Mouse (Mus musculus): ENCODE measurements around the gene Parp8.

Gene Parp8

GRCm38 (mm10) chr13:117013516-117013915 is 11.8 kb downstream of the Parp8 start:
- no peak for DNase-seq

GRCm38 (mm10) chr13:117012031-117012430 is 13.3 kb downstream of the Parp8 start:
- no peak for DNase-seq

- peak in 1 of 2 experiments; percentile 34 for DNase-seq
These were observed 15.2 kb downstream of the Parp8 start for GRCm38 (mm10) chr13:117010143-117010542.

GRCm38 (mm10) chr13:117008021-117009015 is 17.0 kb downstream of the Parp8 start:
- no peak for DNase-seq

- no peak for DNase-seq
These were observed 17.8 kb downstream of the Parp8 start for GRCm38 (mm10) chr13:117007566-117007965.

- no peak for DNase-seq
These were observed 18.7 kb downstream of the Parp8 start for GRCm38 (mm10) chr13:117006638-117007037.

GRCm38 (mm10) chr13:117000493-117000892 is 24.8 kb downstream of the Parp8 start:
- no peak for DNase-seq

- no peak for DNase-seq
These were observed 33.8 kb downstream of the Parp8 start for GRCm38 (mm10) chr13:116991560-116991959.

GRCm38 (mm10) chr13:116990327-116990726 is 35.0 kb downstream of the Parp8 start:
- DNase-seq = no peak

- no peak for DNase-seq
These were observed 36.6 kb downstream of the Parp8 start for GRCm38 (mm10) chr13:116988706-116989105.

- DNase-seq = no peak
These were observed 37.1 kb downstream of the Parp8 start for GRCm38 (mm10) chr13:116988208-116988607.

- DNase-seq = no peak
These were observed 38.1 kb downstream of the Parp8 start for GRCm38 (mm10) chr13:116987284-116987683.

- DNase-seq = no peak
These were observed 38.7 kb downstream of the Parp8 start for GRCm38 (mm10) chr13:116986658-116987057.

- no peak for DNase-seq
These were observed 51.1 kb downstream of the Parp8 start for GRCm38 (mm10) chr13:116974081-116974860.

GRCm38 (mm10) chr13:116973491-116973890 is 51.8 kb downstream of the Parp8 start:
- DNase-seq = no peak

- DNase-seq = peak; percentile 36 to 66
These were observed 53.2 kb downstream of the Parp8 start for GRCm38 (mm10) chr13:116972036-116972611.

- DNase-seq = no peak
These were observed 54.5 kb downstream of the Parp8 start for GRCm38 (mm10) chr13:116970706-116971428.

- no peak for DNase-seq
These were observed 55.7 kb downstream of the Parp8 start for GRCm38 (mm10) chr13:116969650-116970049.

- DNase-seq = peak in 1 of 2 experiments; percentile 44
These were observed 56.4 kb downstream of the Parp8 start for GRCm38 (mm10) chr13:116968906-116969305.

GRCm38 (mm10) chr13:116967459-116967858 is 57.9 kb downstream of the Parp8 start:
- DNase-seq = no peak

GRCm38 (mm10) chr13:116962480-116963462 is 62.6 kb downstream of the Parp8 start:
- no peak for DNase-seq

All from kidney, postnatal 25 days (tissue).